20 mouse cellular contexts compared by ENCODE assay signal in genomic region chr16:11125371-11125770, GRCm38 (mm10).
"Had no signal": no experiment of that assay in that cellular context is flagged by ENCODE, and none has a peak within 500 bp of the region (broad histone marks: within the 10 kb centered on the region; RNA-seq: fewer than 3 reads in every experiment).

No protein-coding gene starts in this region.

- H3K4me1 ChIP-seq: kidney, embryonic 15.5 days; limb, embryonic 12.5 days; limb, embryonic 15.5 days; midbrain, embryonic 12.5 days; midbrain, embryonic 15.5 days; neural tube, embryonic 13.5 days; stomach, embryonic 15.5 days had no signal

- ATAC-seq: liver, postnatal 0 days; lung, postnatal 0 days; midbrain, embryonic 15.5 days had no signal

- DNase-seq: kidney, postnatal 10 days; layer of hippocampus, postnatal 36 days; left cerebral cortex, postnatal 4 days; liver, postnatal 0 days; lung, embryonic 14.5 days; retina, postnatal 1 day; right cerebral cortex, postnatal 25 days; spleen, adult 18-20 months; thymus, postnatal 25 days had no signal

- H3K27me3 ChIP-seq: kidney, embryonic 15.5 days; limb, embryonic 12.5 days; limb, embryonic 15.5 days; midbrain, embryonic 12.5 days; midbrain, embryonic 15.5 days; neural tube, embryonic 13.5 days; stomach, embryonic 15.5 days had no signal

- H3K4me3 ChIP-seq: kidney, embryonic 15.5 days; limb, embryonic 12.5 days; limb, embryonic 15.5 days; midbrain, embryonic 12.5 days; midbrain, embryonic 15.5 days; myocyte; neural tube, embryonic 13.5 days; stomach, embryonic 15.5 days had no signal

- H3K27ac ChIP-seq: kidney, embryonic 15.5 days; limb, embryonic 12.5 days; limb, embryonic 15.5 days; liver, embryonic 14.5 days; macrophage; midbrain, embryonic 12.5 days; midbrain, embryonic 15.5 days; neural tube, embryonic 13.5 days; stomach, embryonic 15.5 days had no signal
